Mouse (Mus musculus): ENCODE results near the gene Garem2.

The Garem2 gene

GRCm38 (mm10) chr5:30111771-30112170 lies 6.8 kb downstream of the Garem2 start:
- no peak for DNase-seq (ENCODE audit: low spot score)

- DNase-seq (ENCODE audit: low spot score), result no peak
Measured at GRCm38 (mm10) chr5:30112533-30113068, 7.6 kb downstream of the Garem2 start.

GRCm38 (mm10) chr5:30113881-30114760 lies 9.2 kb downstream of the Garem2 start:
- peak; percentile 74 for DNase-seq (ENCODE audit: low spot score)

GRCm38 (mm10) chr5:30114761-30115140 lies 9.8 kb downstream of the Garem2 start:
- DNase-seq (ENCODE audit: low spot score), result no peak

- DNase-seq (ENCODE audit: low spot score), result no peak
Measured at GRCm38 (mm10) chr5:30115718-30116117, 10.8 kb downstream of the Garem2 start.

- no peak for DNase-seq (ENCODE audit: low spot score)
Measured at GRCm38 (mm10) chr5:30118018-30118417, 13.1 kb downstream of the Garem2 start.

- DNase-seq (ENCODE audit: low spot score), result no peak
Measured at GRCm38 (mm10) chr5:30119163-30119562, 14.2 kb downstream of the Garem2 start.

GRCm38 (mm10) chr5:30120106-30120505 lies 15.1 kb downstream of the Garem2 start:
- no peak for DNase-seq (ENCODE audit: low spot score)

- DNase-seq (ENCODE audit: low spot score), result no peak
Measured at GRCm38 (mm10) chr5:30122481-30122880, 17.5 kb downstream of the Garem2 start.

GRCm38 (mm10) chr5:30125587-30125986 lies 20.6 kb downstream of the Garem2 start:
- DNase-seq (ENCODE audit: low spot score), result no peak

- DNase-seq (ENCODE audit: low spot score), result no peak
Measured at GRCm38 (mm10) chr5:30126756-30127155, 21.8 kb downstream of the Garem2 start.

- DNase-seq (ENCODE audit: low spot score), result no peak
Measured at GRCm38 (mm10) chr5:30127921-30128597, 23.1 kb downstream of the Garem2 start.

- no peak for DNase-seq (ENCODE audit: low spot score)
Measured at GRCm38 (mm10) chr5:30128680-30129079, 23.7 kb downstream of the Garem2 start.

- no peak for DNase-seq (ENCODE audit: low spot score)
Measured at GRCm38 (mm10) chr5:30131246-30131645, 26.3 kb downstream of the Garem2 start.

GRCm38 (mm10) chr5:30132173-30132572 lies 27.2 kb downstream of the Garem2 start:
- DNase-seq (ENCODE audit: low spot score), result no peak

GRCm38 (mm10) chr5:30135711-30136231 lies 30.8 kb downstream of the Garem2 start:
- no peak for DNase-seq (ENCODE audit: low spot score)

GRCm38 (mm10) chr5:30137271-30137670 lies 32.3 kb downstream of the Garem2 start:
- no peak for DNase-seq (ENCODE audit: low spot score)

- DNase-seq (ENCODE audit: low spot score), result no peak
Measured at GRCm38 (mm10) chr5:30138193-30138592, 33.2 kb downstream of the Garem2 start.

GRCm38 (mm10) chr5:30146526-30146925 lies 41.6 kb downstream of the Garem2 start:
- DNase-seq (ENCODE audit: low spot score), result no peak

- no peak for DNase-seq (ENCODE audit: low spot score)
Measured at GRCm38 (mm10) chr5:30148133-30148920, 43.4 kb downstream of the Garem2 start.

- DNase-seq (ENCODE audit: low spot score), result no peak
Measured at GRCm38 (mm10) chr5:30152007-30152406, 47.0 kb downstream of the Garem2 start.

- DNase-seq (ENCODE audit: low spot score), result no peak
Measured at GRCm38 (mm10) chr5:30152413-30152812, 47.5 kb downstream of the Garem2 start.
